Mouse (Mus musculus) liver, postnatal 0 days (tissue): Measurements from ENCODE around the gene Dlg2. TPM values are rescaled to one million over a fixed set of nuclear protein-coding genes. Genes with fewer than 3 reads are reported as not detected.

Experiments used
- ATAC-seq: fragments of 200-750 bp; cut with Nextera tagmentation; 2 replicates; pipeline ENCODE4 v1.8.0; 2017; ENCODE audit warnings: mild to moderate bottlenecking, moderate library complexity
- DNase-seq: peaks from one replicate; pipeline ENCODE4 v3.0.0-alpha.2; 2016
- H3K27ac ChIP-seq: fragments of 300-500 bp; sonication (generic); 2 replicates; pipeline ENCODE4 v1.5.1; 2014; ENCODE audit warnings: antibody characterized with exemption, moderate library complexity, mild to moderate bottlenecking, low read depth
- H3K27me3 ChIP-seq: fragments of 300-500 bp; sonication (generic); 2 replicates; pipeline ENCODE4 v1.6.1; 2014; ENCODE audit warnings: low read length, control low read depth, mixed read lengths; ENCODE audit not compliant: insufficient read depth
- H3K36me3 ChIP-seq: fragments of 300-500 bp; sonication (generic); replicated peaks from 2 replicates; pipeline ENCODE4 v1.6.1; 2014; ENCODE audit warnings: mild to moderate bottlenecking, control low read depth, low read length, moderate library complexity, mixed read lengths; ENCODE audit not compliant: insufficient read depth
- H3K4me1 ChIP-seq: fragments of 300-500 bp; sonication (generic); 2 replicates; pipeline ENCODE4 v1.6.1; 2014; ENCODE audit warnings: antibody characterized with exemption, mild to moderate bottlenecking, control low read depth; ENCODE audit not compliant: insufficient read depth
- H3K4me2 ChIP-seq: fragments of 300-500 bp; sonication (generic); 2 replicates; pipeline ENCODE4 v1.6.1; 2014; ENCODE audit warnings: low read depth, mild to moderate bottlenecking, low read length, moderate library complexity, mixed read lengths
- H3K4me3 ChIP-seq: fragments of 300-500 bp; sonication (generic); 2 replicates; pipeline ENCODE4 v1.5.1; 2014; ENCODE audit warnings: low read depth, low read length
- H3K9ac ChIP-seq: fragments of 300-500 bp; sonication (generic); replicated peaks from 2 replicates; pipeline ENCODE4 v1.6.1; 2014; ENCODE audit warnings: mild to moderate bottlenecking, moderate library complexity
- H3K9me3 ChIP-seq: fragments of 300-500 bp; sonication (generic); 2 replicates; pipeline ENCODE4 v1.6.1; 2016; ENCODE audit warnings: mild to moderate bottlenecking, control low read depth, low read length, mixed read lengths
- CTCF ChIP-seq: sonication (generic); IDR thresholded peaks from 2 replicates; pipeline ENCODE4 v1.5.1; 2016; ENCODE audit warnings: antibody characterized with exemption, low read depth
- EP300 ChIP-seq: IDR thresholded peaks from 2 replicates; pipeline ENCODE4 v1.6.1; 2016; ENCODE audit warnings: antibody characterized with exemption, low read depth, mild to moderate bottlenecking
- WGBS: fragments of 180-500 bp; shearing (Covaris S2); extraction: QIAGEN DNeasy Blood & Tissue Kit; methylation state at CpG from one replicate; pipeline ENCODE4 v1.1.7; 2014; ENCODE audit not compliant: insufficient replicate concordance; 5-methylcytosine and 5-hydroxymethylcytosine counted together
- polyA plus RNA-seq: library from polyadenylated mRNA; unstranded; fragments of >200 nt; fragmentation: Nextera tagmentation; extraction: Ambion mirVana; gene quantifications from 2 replicates; pipeline ENCODE4 v1.2.1, GENCODE M21; 2015

The Dlg2 gene
- polyA plus RNA-seq, 1 experiment from 2014 or later: 0.41 TPM

- H3K9ac ChIP-seq: no peak overlapping the region
- H3K4me3 ChIP-seq: no peak overlapping the region
- 54% methylated on average over 4 of the region's 4 CpGs for WGBS
- no peak for TF ChIP-seq CTCF
- no peak for TF ChIP-seq EP300
- DNase-seq: no peak
- H3K27ac ChIP-seq: no peak overlapping the region
- no peak overlapping the region for H3K4me2 ChIP-seq
- no peaks in the 10 kb centered on the region for H3K36me3 ChIP-seq
- ATAC-seq: no peak
- no peaks in the 10 kb centered on the region for H3K4me1 ChIP-seq
- no peaks in the 10 kb centered on the region for H3K9me3 ChIP-seq
- no peaks in the 10 kb centered on the region for H3K27me3 ChIP-seq
Measured at GRCm38 (mm10) chr7:92427280-92427679, 1950.8 kb downstream of the Dlg2 start.

- no peak for DNase-seq
- Histone ChIP-seq H3K4me3 (no peak overlapping the region), H3K27ac (no peak overlapping the region), H3K4me2 (no peak overlapping the region), H3K9ac (no peak overlapping the region), H3K4me1 (no peaks in the 10 kb centered on the region), H3K36me3 (no peaks in the 10 kb centered on the region), H3K27me3 (no peaks in the 10 kb centered on the region), H3K9me3 (no peaks in the 10 kb centered on the region)
- no peak for ATAC-seq
- TF ChIP-seq EP300 (peak; percentile 56; the same call in 1 of the 2 replicates), CTCF (no peak)
- WGBS: 38% methylated on average over 5 of the region's 5 CpGs
Measured at GRCm38 (mm10) chr7:92428629-92429028, 1952.2 kb downstream of the Dlg2 start.

- no peak overlapping the region for H3K4me3 ChIP-seq
- no peak overlapping the region for H3K4me2 ChIP-seq
- H3K27ac ChIP-seq: no peak overlapping the region
- DNase-seq (no peak), ATAC-seq (0 out of 2 replicates have a peak, but pooled peaks have one; percentile 29)
- 50% methylated on average over 2 of the region's 2 CpGs for WGBS
- H3K9me3 ChIP-seq: no peaks in the 10 kb centered on the region
- H3K9ac ChIP-seq: no peak overlapping the region
- no peaks in the 10 kb centered on the region for H3K27me3 ChIP-seq
- no peak for TF ChIP-seq EP300
- TF ChIP-seq CTCF: no peak
- no peaks in the 10 kb centered on the region for H3K4me1 ChIP-seq
- no peaks in the 10 kb centered on the region for H3K36me3 ChIP-seq
Measured at GRCm38 (mm10) chr7:92430254-92430653, 1953.8 kb downstream of the Dlg2 start.

GRCm38 (mm10) chr7:92437168-92437567 is 1960.7 kb downstream of the Dlg2 start:
- no peaks in the 10 kb centered on the region for H3K36me3 ChIP-seq
- TF ChIP-seq EP300: no peak
- no peak for TF ChIP-seq CTCF
- no peaks in the 10 kb centered on the region for H3K4me1 ChIP-seq
- DNase-seq: no peak
- no peak overlapping the region for H3K4me2 ChIP-seq
- H3K9ac ChIP-seq: no peak overlapping the region
- no peaks in the 10 kb centered on the region for H3K9me3 ChIP-seq
- no peak for ATAC-seq
- no peak overlapping the region for H3K4me3 ChIP-seq
- H3K27me3 ChIP-seq: no peaks in the 10 kb centered on the region
- 76% methylated on average over 2 of the region's 2 CpGs for WGBS
- no peak overlapping the region for H3K27ac ChIP-seq

- Histone ChIP-seq H3K4me3 (no peak overlapping the region), H3K27ac (no peak overlapping the region), H3K27me3 (no peaks in the 10 kb centered on the region), H3K9me3 (no peaks in the 10 kb centered on the region), H3K9ac (no peak overlapping the region), H3K36me3 (no peaks in the 10 kb centered on the region), H3K4me2 (no peak overlapping the region), H3K4me1 (no peaks in the 10 kb centered on the region)
- ATAC-seq: no peak
- WGBS: 58% methylated on average over 8 of the region's 8 CpGs
- TF ChIP-seq CTCF (no peak), EP300 (no peak)
- DNase-seq: no peak
Measured at GRCm38 (mm10) chr7:92439503-92440487, 1963.3 kb downstream of the Dlg2 start.

- peak; percentile 67 for ATAC-seq
- no peaks in the 10 kb centered on the region for H3K27me3 ChIP-seq
- TF ChIP-seq CTCF (no peak), EP300 (no peak)
Measured at GRCm38 (mm10) chr7:92441611-92442010, 1965.1 kb downstream of the Dlg2 start.

More at GRCm38 (mm10) chr7:92441611-92442010, 1965.1 kb downstream of the Dlg2 start:
- H3K4me2 ChIP-seq: no peak overlapping the region
- no peaks in the 10 kb centered on the region for H3K36me3 ChIP-seq
- no peak overlapping the region for H3K27ac ChIP-seq
- DNase-seq: no peak
- no peak overlapping the region for H3K9ac ChIP-seq
- no peak overlapping the region for H3K4me3 ChIP-seq
- H3K9me3 ChIP-seq: no peaks in the 10 kb centered on the region
- H3K4me1 ChIP-seq: no peaks in the 10 kb centered on the region
